Comparison of ENCODE assay signal across 30 mouse cellular contexts in genomic region chr19:56975502-56975901, GRCm38 (mm10). TPM values are rescaled to one million over a fixed set of nuclear protein-coding genes. Genes with fewer than 3 reads are reported as not detected.
DNase-seq lines count a peak whose midpoint lies in the region; ATAC-seq and TF ChIP-seq lines count a peak whose summit lies in the region.
"Had no signal": no experiment of that assay in that cellular context is flagged by ENCODE, and none has a peak within 500 bp of the region (broad histone marks: within the 10 kb centered on the region; RNA-seq: fewer than 3 reads in every experiment).

No protein-coding gene starts in this region.

- no peak for TF ChIP-seq POLR2A in CH12.LX (IDR thresholded peaks at IDR 0.05; ENCODE audit: low read depth, low read length)

- no peak overlapping the region for H3K27ac ChIP-seq in gastrocnemius, adult 2 months
- H3K27ac ChIP-seq in layer of hippocampus, adult 2 months, result no peak overlapping the region
- H3K27ac ChIP-seq in CH12.LX (ENCODE audit: insufficient read depth, low read depth), result no peak overlapping the region
- H3K27ac ChIP-seq in lung, postnatal 0 days (ENCODE audit: low read length), result no peak overlapping the region
- H3K27ac ChIP-seq: embryonic facial prominence, embryonic 12.5 days; forebrain, embryonic 10.5 days; hindbrain, embryonic 14.5 days; liver, embryonic 12.5 days; midbrain, embryonic 12.5 days; neural tube, embryonic 12.5 days had no signal

- no peak overlapping the region for H3K9ac ChIP-seq in CH12.LX (ENCODE audit: insufficient read depth, low read depth)
- H3K9ac ChIP-seq in lung, postnatal 0 days (replicated peaks; ENCODE audit: low read depth), result no peak overlapping the region
- H3K9ac ChIP-seq: embryonic facial prominence, embryonic 12.5 days; forebrain, embryonic 15.5 days; heart, embryonic 12.5 days; hindbrain, embryonic 14.5 days; liver, embryonic 12.5 days; liver, postnatal 0 days; midbrain, embryonic 12.5 days; neural tube, embryonic 12.5 days had no signal

- no peak; the same call in 1 of the 2 replicates for TF ChIP-seq RAD21 in CH12.LX (IDR thresholded peaks at IDR 0.05; ENCODE audit: low read depth, low read length)

- intact Hi-C loops in gastrocnemius, adult 2 months (cut with DNase I), result no loop called here

- peaks cover 0 to 6% of the 10 kb centered on the region in 2 experiments; a peak in 2 of 4 replicates for H3K4me1 ChIP-seq in CH12.LX (ENCODE audit: control insufficient read depth in 1 of 2, insufficient read depth in 2 of 2)
- peaks cover 5% of the 10 kb centered on the region; the same call in 1 of the 2 replicates for H3K4me1 ChIP-seq in lung, postnatal 0 days (ENCODE audit: insufficient read depth, low read depth, low read length)
- H3K4me1 ChIP-seq: embryonic facial prominence, embryonic 12.5 days; forebrain, embryonic 15.5 days; midbrain, embryonic 12.5 days had no signal

- H3K9me3 ChIP-seq in CH12.LX (replicated peaks; ENCODE audit: low read length), result no peaks in the 10 kb centered on the region
- H3K9me3 ChIP-seq in lung, postnatal 0 days (ENCODE audit: low read length), result no peaks in the 10 kb centered on the region
- H3K9me3 ChIP-seq: embryonic facial prominence, embryonic 12.5 days; forebrain, embryonic 10.5 days; forebrain, embryonic 15.5 days; heart, embryonic 12.5 days; liver, embryonic 12.5 days; midbrain, embryonic 12.5 days; neural tube, embryonic 12.5 days had no signal

- TF ChIP-seq CTCF in gastrocnemius, adult 2 months (IDR thresholded peaks at IDR 0.05), result peak; percentile 25; the same call in 1 of the 2 replicates
- peak; percentile 45 for TF ChIP-seq CTCF in layer of hippocampus, adult 2 months (conservative IDR thresholded peaks at IDR 0.05)
- TF ChIP-seq CTCF in CH12.LX (conservative IDR thresholded peaks at IDR 0.05 in 1 of 2, IDR thresholded peaks at IDR 0.05 in 1 of 2; ENCODE audit: low read depth in 2 of 2, low read length in 2 of 2), result peak in 1 of 2 experiments; percentile 26; a peak in 2 of 4 replicates
- peak; percentile 37 for TF ChIP-seq CTCF in lung, postnatal 0 days (IDR thresholded peaks at IDR 0.05)

- WGBS in lung, postnatal 0 days, result 58% methylated on average over 3 of the region's 3 CpGs

- DNase-seq in gastrocnemius, adult 2 months, result no peak
- DNase-seq in gastrocnemius, adult 18-20 months (ENCODE audit: low spot score), result no peak
- no peak for DNase-seq in layer of hippocampus, adult 2 months (ENCODE audit: low spot score in 2 of 2)
- no peak for DNase-seq in layer of hippocampus, adult 9-11 months
- no peak for DNase-seq in CH12.LX (ENCODE audit: extremely low read depth)
- peak; percentile 73 for DNase-seq in lung, postnatal 0 days (ENCODE audit: low spot score)
- DNase-seq in embryo, embryonic 9.5 days (ENCODE audit: extremely low spot score), result no peak
- DNase-seq in urinary bladder, postnatal 25 days (ENCODE audit: low spot score), result no peak
- DNase-seq: cerebellum, adult 2 months; cerebellum, postnatal 14 days; heart, postnatal 4 days; kidney, adult 2 months; left cerebral cortex, postnatal 4 days; liver, postnatal 0 days; right cerebral cortex, adult 18-20 months; spleen, adult 18-20 months; thymus, adult 18-20 months; thymus, postnatal 25 days had no signal

- H3K79me2 ChIP-seq in CH12.LX (replicated peaks; ENCODE audit: control insufficient read depth, extremely low read depth, insufficient read depth, poor library complexity, severe bottlenecking), result no peaks in the 10 kb centered on the region

- no peak overlapping the region for H3K4me2 ChIP-seq in CH12.LX (ENCODE audit: insufficient read depth, low read depth, poor library complexity, severe bottlenecking)
- no peak overlapping the region for H3K4me2 ChIP-seq in lung, postnatal 0 days (replicated peaks; ENCODE audit: low read depth, low read length)
- H3K4me2 ChIP-seq: embryonic facial prominence, embryonic 12.5 days; forebrain, embryonic 15.5 days; heart, embryonic 12.5 days; hindbrain, embryonic 14.5 days; liver, embryonic 12.5 days; midbrain, embryonic 12.5 days; neural tube, embryonic 12.5 days had no signal

- no peaks in the 10 kb centered on the region for H3K36me3 ChIP-seq in CH12.LX (replicated peaks in 1 of 2; ENCODE audit: control insufficient read depth in 1 of 2, insufficient read depth in 1 of 2, low read length in 1 of 2)
- no peaks in the 10 kb centered on the region for H3K36me3 ChIP-seq in lung, postnatal 0 days (ENCODE audit: insufficient read depth, low read length)
- H3K36me3 ChIP-seq: embryonic facial prominence, embryonic 12.5 days; forebrain, embryonic 10.5 days; forebrain, embryonic 15.5 days; heart, embryonic 12.5 days; liver, embryonic 12.5 days; midbrain, embryonic 12.5 days; neural tube, embryonic 12.5 days had no signal

- no peak for TF ChIP-seq EP300 in CH12.LX (IDR thresholded peaks at IDR 0.05; ENCODE audit: low read length)
- no peak for TF ChIP-seq EP300 in lung, postnatal 0 days (IDR thresholded peaks at IDR 0.05)

- dilution Hi-C loops in CH12.LX (cut with MboI; ENCODE audit: extremely low pct_ligation_motif_present, extremely low pct_unique_long_range_greater_than_20kb, low sequenced_read_pairs), result no loop called here

- H3K27me3 ChIP-seq in CH12.LX (replicated peaks), result no peaks in the 10 kb centered on the region
- H3K27me3 ChIP-seq in lung, postnatal 0 days (replicated peaks; ENCODE audit: insufficient read depth, low read length), result no peaks in the 10 kb centered on the region
- H3K27me3 ChIP-seq: embryonic facial prominence, embryonic 12.5 days; forebrain, embryonic 15.5 days; heart, embryonic 12.5 days; liver, embryonic 12.5 days; midbrain, embryonic 12.5 days; neural tube, embryonic 12.5 days had no signal

- in situ Hi-C loops in CH12.LX (cut with MboI; ENCODE audit: low pct_ligation_motif_present, low pct_unique_long_range_greater_than_20kb, low sequenced_read_pairs), result no loop called here

- ATAC-seq in lung, postnatal 0 days, result peak; percentile 4; the same call in 1 of the 2 replicates
- ATAC-seq: forebrain, embryonic 15.5 days; liver, embryonic 12.5 days; liver, postnatal 0 days had no signal

- no peak overlapping the region for H3K4me3 ChIP-seq in gastrocnemius, adult 2 months
- no peak overlapping the region for H3K4me3 ChIP-seq in layer of hippocampus, adult 2 months
- no peak overlapping the region for H3K4me3 ChIP-seq in CH12.LX (replicated peaks in 1 of 3; ENCODE audit: low read depth in 2 of 3, low read length in 2 of 3, poor library complexity in 1 of 3)
- no peak overlapping the region for H3K4me3 ChIP-seq in lung, postnatal 0 days (ENCODE audit: low read depth, low read length)
- H3K4me3 ChIP-seq: embryonic facial prominence, embryonic 12.5 days; forebrain, embryonic 10.5 days; forebrain, embryonic 15.5 days; heart, embryonic 12.5 days; liver, embryonic 12.5 days; midbrain, embryonic 12.5 days; myocyte; neural tube, embryonic 12.5 days had no signal

TF ChIP-seq in CH12.LX, 34 proteins besides CTCF, POLR2A, EP300 and RAD21:
- no peak for TF ChIP-seq JUN (IDR thresholded peaks at IDR 0.05; ENCODE audit: insufficient read depth, low read depth, low read length)
- no peak for TF ChIP-seq ELF1 (IDR thresholded peaks at IDR 0.05; ENCODE audit: low read depth, low read length)
- peak; percentile 20; the same call in 1 of the 2 replicates for TF ChIP-seq SMC3 (IDR thresholded peaks at IDR 0.05; ENCODE audit: low read depth, low read length)

RNA-seq across cellular contexts. Expression of gene Afap1l2, which starts 32.5 kb away (rescaled TPM):
- 1 to 10 TPM; 1.6 TPM for total RNA-seq in gastrocnemius, adult 2 months (2021)
- total RNA-seq in gastrocnemius, adult 18-20 months (2021), result 1 to 10 TPM; 1.2 to 1.9 TPM
- 10 to 100 TPM; 11.4 to 12.0 TPM for total RNA-seq in layer of hippocampus, adult 2 months (2021)
- total RNA-seq in CH12.LX (2012; rRNA removed) (2.6 and 3.1 TPM in 2 replicates), CH12.LX (2014; rRNA removed) (0.17 and 0.22 TPM in 2 replicates)
- polyA plus RNA-seq in CH12.LX (2012; ENCODE audit: insufficient read length, low read depth), result 0.44 and 0.48 TPM in 2 replicates
- polyA plus RNA-seq in lung, postnatal 0 days (2015; fragmentation: Nextera tagmentation; extraction: Ambion mirVana), result 15.5 and 18.8 TPM in 2 replicates
- total RNA-seq: granulocyte monocyte progenitor cell, adult 5-6 weeks; megakaryocyte, adult 5-6 weeks; MEL had no signal
